Mouse (Mus musculus) spleen, adult 18-20 months (tissue): ENCODE measurements at regions not wholly inside any gene's neighbourhood (a gene's known extent, or its start where the extent isn't known, plus 50 kb on each side); places are given as distances from the start of the nearest gene placed in this dataset.

Experiments
- DNase-seq, 2 experiments: peaks; one replicate each; pipeline ENCODE4 v3.0.0; 2022; ENCODE audit warnings: mixed read lengths in 2 of 2

- no peak for DNase-seq
These were observed 173.0 kb upstream of the Mki67 start for GRCm38 (mm10) chr7:135889016-135889726.

GRCm38 (mm10) chr7:135898876-135899275, 182.7 kb upstream of the Mki67 start:
- DNase-seq, result no peak

- DNase-seq, result no peak
These were observed 183.6 kb upstream of the Mki67 start for GRCm38 (mm10) chr7:135899765-135900164.

GRCm38 (mm10) chr7:135900861-135901321, 184.7 kb upstream of the Mki67 start:
- no peak for DNase-seq

GRCm38 (mm10) chr7:135902106-135903055, 186.2 kb upstream of the Mki67 start:
- no peak for DNase-seq

GRCm38 (mm10) chr7:135911376-135911775, 195.2 kb upstream of the Mki67 start:
- no peak for DNase-seq

GRCm38 (mm10) chr7:135913923-135914634, 197.9 kb upstream of the Mki67 start:
- no peak for DNase-seq

GRCm38 (mm10) chr7:135923876-135924275, 207.7 kb upstream of the Mki67 start:
- DNase-seq, result no peak

- DNase-seq, result no peak
These were observed 208.5 kb upstream of the Mki67 start for GRCm38 (mm10) chr7:135924641-135925040.

- DNase-seq, result no peak
These were observed 213.9 kb upstream of the Mki67 start for GRCm38 (mm10) chr7:135930091-135930490.

- DNase-seq, result no peak
These were observed 216.5 kb upstream of the Mki67 start for GRCm38 (mm10) chr7:135932595-135933175.

GRCm38 (mm10) chr7:135935180-135935579, 219.0 kb upstream of the Mki67 start:
- DNase-seq, result no peak

GRCm38 (mm10) chr7:135937465-135937864, 221.3 kb upstream of the Mki67 start:
- DNase-seq, result no peak

- no peak for DNase-seq
These were observed 223.2 kb upstream of the Mki67 start for GRCm38 (mm10) chr7:135939341-135939740.

- DNase-seq, result no peak
These were observed 226.7 kb upstream of the Mki67 start for GRCm38 (mm10) chr7:135942826-135943225.

GRCm38 (mm10) chr7:135946071-135946646, 230.0 kb upstream of the Mki67 start:
- no peak for DNase-seq

- DNase-seq, result no peak
These were observed 244.9 kb upstream of the Mki67 start for GRCm38 (mm10) chr7:135961026-135961425.

GRCm38 (mm10) chr7:135965528-135965927, 249.4 kb upstream of the Mki67 start:
- DNase-seq, result no peak

GRCm38 (mm10) chr7:135966231-135966630, 250.1 kb upstream of the Mki67 start:
- no peak for DNase-seq

- DNase-seq, result no peak
These were observed 252.5 kb upstream of the Mki67 start for GRCm38 (mm10) chr7:135968638-135969037.

GRCm38 (mm10) chr7:135986021-135986420, 269.9 kb upstream of the Mki67 start:
- DNase-seq, result no peak

- DNase-seq, result no peak
These were observed 274.2 kb upstream of the Mki67 start for GRCm38 (mm10) chr7:135990321-135990720.
